Mouse (Mus musculus) midbrain, embryonic 16.5 days (tissue): ENCODE data around the gene Dcdc2b. TPM values are rescaled to one million over a fixed set of nuclear protein-coding genes. Genes with fewer than 3 reads are reported as not detected.

Experiments
- ATAC-seq: fragments of 200-750 bp; cut with Nextera tagmentation; 2 replicates; pipeline ENCODE4 v1.8.0; 2017; ENCODE audit warnings: moderate TSS enrichment
- H3K27ac ChIP-seq: fragments of 300-500 bp; sonication (generic); 2 replicates; pipeline ENCODE4 v1.5.1; 2014; ENCODE audit warnings: mild to moderate bottlenecking, low read length, mixed read lengths
- H3K27me3 ChIP-seq: fragments of 300-500 bp; sonication (generic); 2 replicates; pipeline ENCODE4 v1.6.1; 2014; ENCODE audit warnings: low read depth, low read length, mixed read lengths; ENCODE audit not compliant: control insufficient read depth, insufficient read depth
- H3K36me3 ChIP-seq: fragments of 300-500 bp; sonication (generic); 2 replicates; pipeline ENCODE4 v1.6.1; 2014; ENCODE audit warnings: mild to moderate bottlenecking, low read length, moderate library complexity, mixed read lengths; ENCODE audit not compliant: control insufficient read depth, insufficient read depth
- H3K4me1 ChIP-seq: fragments of 300-500 bp; sonication (generic); 2 replicates; pipeline ENCODE4 v1.6.1; 2014; ENCODE audit warnings: mild to moderate bottlenecking, low read length, mixed read lengths; ENCODE audit not compliant: control insufficient read depth, insufficient read depth
- H3K4me2 ChIP-seq: fragments of 300-500 bp; sonication (generic); 2 replicates; pipeline ENCODE4 v1.6.1; 2014; ENCODE audit warnings: mild to moderate bottlenecking, low read length, mixed read lengths
- H3K4me3 ChIP-seq: fragments of 300-500 bp; sonication (generic); 2 replicates; pipeline ENCODE4 v1.5.1; 2014; ENCODE audit warnings: low read depth, mild to moderate bottlenecking, low read length, moderate library complexity, mixed read lengths
- H3K9ac ChIP-seq: fragments of 300-500 bp; sonication (generic); 2 replicates; pipeline ENCODE4 v1.6.1; 2014; ENCODE audit warnings: low read depth, low read length, mixed read lengths
- H3K9me3 ChIP-seq: fragments of 300-500 bp; sonication (generic); replicated peaks from 2 replicates; pipeline ENCODE4 v1.6.1; 2014; ENCODE audit warnings: mild to moderate bottlenecking, low read length, mixed read lengths; ENCODE audit not compliant: control insufficient read depth, poor library complexity, severe bottlenecking
- WGBS: fragments of 180-500 bp; shearing (Covaris S2); extraction: QIAGEN DNeasy Blood & Tissue Kit; methylation state at CpG from one replicate; pipeline ENCODE4 v1.1.7; 2014; 5-methylcytosine and 5-hydroxymethylcytosine counted together
- polyA plus RNA-seq: library from polyadenylated mRNA; unstranded; fragments of >200 nt; fragmentation: Nextera tagmentation; extraction: Ambion mirVana; gene quantifications from 2 replicates; pipeline ENCODE4 v1.2.1, GENCODE M21; 2015

Dcdc2b gene
- polyA plus RNA-seq, 1 experiment from 2014 or later: 4.1 TPM

DNA sequence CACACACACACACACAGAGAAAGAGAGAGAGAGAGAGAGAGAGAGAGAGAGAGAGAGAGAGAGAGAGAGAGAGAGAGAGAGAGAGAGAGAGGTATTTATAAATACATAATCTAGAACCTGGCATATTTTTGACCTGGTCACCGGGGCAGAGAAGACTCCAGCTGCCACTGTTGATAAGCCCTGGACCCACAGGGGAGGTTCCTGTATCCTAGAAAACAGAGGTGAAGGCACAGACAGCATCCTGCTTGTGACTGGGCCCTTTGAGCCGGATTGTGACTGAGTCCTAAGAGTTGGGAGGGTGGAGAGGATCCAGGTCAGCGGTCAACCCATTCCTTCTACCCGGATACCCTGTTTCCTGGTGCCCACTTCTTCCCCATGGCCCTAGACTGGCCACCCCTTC, 25.2 kb downstream of the Dcdc2b start:
- Histone ChIP-seq H3K4me3 (no peak overlapping the region), H3K9ac (no peak overlapping the region), H3K36me3 (peaks cover 25% of the 10 kb centered on the region), H3K27ac (no peak overlapping the region), H3K4me2 (no peak overlapping the region), H3K9me3 (no peaks in the 10 kb centered on the region), H3K4me1 (peaks cover 2% of the 10 kb centered on the region; the same call in 1 of the 2 replicates), H3K27me3 (no peaks in the 10 kb centered on the region)
- WGBS: 74% methylated on average over 4 of the region's 4 CpGs
- ATAC-seq: no peak

DNA sequence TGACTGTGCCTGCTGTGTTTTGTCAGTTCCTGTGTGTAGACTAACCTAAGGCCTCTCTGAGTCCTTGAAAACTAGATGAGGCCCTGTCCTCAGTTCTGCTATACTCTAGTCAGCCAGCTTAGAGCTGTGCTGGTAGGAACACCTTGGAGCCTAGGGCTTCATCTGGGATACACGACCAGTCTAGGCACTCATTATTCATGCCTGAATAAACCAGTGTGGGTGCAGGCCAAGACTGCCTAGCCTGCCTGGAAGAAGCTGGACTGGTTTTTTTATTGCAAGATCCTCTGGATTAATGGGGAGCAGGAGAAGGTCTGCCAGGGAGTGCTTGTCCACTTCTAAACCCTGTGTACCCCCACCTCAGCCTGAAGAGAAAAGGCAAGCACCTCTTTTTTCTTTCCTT, 27.1 kb downstream of the Dcdc2b start:
- Histone ChIP-seq H3K27me3 (no peaks in the 10 kb centered on the region), H3K9me3 (no peaks in the 10 kb centered on the region), H3K27ac (no peak overlapping the region), H3K36me3 (peaks cover 7% of the 10 kb centered on the region), H3K4me3 (no peak overlapping the region), H3K4me1 (peaks cover 2% of the 10 kb centered on the region; the same call in 1 of the 2 replicates), H3K9ac (no peak overlapping the region), H3K4me2 (no peak overlapping the region)
- ATAC-seq: no peak
- WGBS: 31% methylated on average over 1 of the region's 1 CpGs

DNA sequence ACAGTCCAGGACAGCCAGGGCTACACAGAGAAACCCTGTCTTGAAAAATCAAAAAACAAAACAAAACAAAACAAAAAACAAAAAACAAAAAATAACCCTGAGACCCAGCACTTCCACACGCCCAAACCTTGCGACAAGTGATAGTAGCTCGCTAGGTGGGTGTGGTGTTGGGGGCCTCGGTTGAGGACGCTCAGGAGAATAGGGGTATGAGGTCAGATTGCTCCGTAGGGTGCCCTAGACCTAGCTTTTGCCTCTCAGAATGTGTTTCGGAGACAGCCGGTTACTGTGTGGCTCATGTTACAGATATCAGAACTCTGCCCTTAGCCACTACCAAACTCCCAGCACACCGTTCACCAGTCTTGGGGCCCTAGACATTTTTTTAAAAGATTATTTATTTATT, 28.3 kb downstream of the Dcdc2b start:
- Histone ChIP-seq H3K4me1 (peaks cover 2% of the 10 kb centered on the region; the same call in 1 of the 2 replicates), H3K27ac (no peak overlapping the region), H3K9ac (no peak overlapping the region), H3K36me3 (no peaks in the 10 kb centered on the region), H3K4me2 (peak overlapping the region; percentile 60), H3K27me3 (no peaks in the 10 kb centered on the region), H3K4me3 (no peak overlapping the region), H3K9me3 (no peaks in the 10 kb centered on the region)
- WGBS: 81% methylated on average over 9 of the region's 9 CpGs
- no peak for ATAC-seq

DNA sequence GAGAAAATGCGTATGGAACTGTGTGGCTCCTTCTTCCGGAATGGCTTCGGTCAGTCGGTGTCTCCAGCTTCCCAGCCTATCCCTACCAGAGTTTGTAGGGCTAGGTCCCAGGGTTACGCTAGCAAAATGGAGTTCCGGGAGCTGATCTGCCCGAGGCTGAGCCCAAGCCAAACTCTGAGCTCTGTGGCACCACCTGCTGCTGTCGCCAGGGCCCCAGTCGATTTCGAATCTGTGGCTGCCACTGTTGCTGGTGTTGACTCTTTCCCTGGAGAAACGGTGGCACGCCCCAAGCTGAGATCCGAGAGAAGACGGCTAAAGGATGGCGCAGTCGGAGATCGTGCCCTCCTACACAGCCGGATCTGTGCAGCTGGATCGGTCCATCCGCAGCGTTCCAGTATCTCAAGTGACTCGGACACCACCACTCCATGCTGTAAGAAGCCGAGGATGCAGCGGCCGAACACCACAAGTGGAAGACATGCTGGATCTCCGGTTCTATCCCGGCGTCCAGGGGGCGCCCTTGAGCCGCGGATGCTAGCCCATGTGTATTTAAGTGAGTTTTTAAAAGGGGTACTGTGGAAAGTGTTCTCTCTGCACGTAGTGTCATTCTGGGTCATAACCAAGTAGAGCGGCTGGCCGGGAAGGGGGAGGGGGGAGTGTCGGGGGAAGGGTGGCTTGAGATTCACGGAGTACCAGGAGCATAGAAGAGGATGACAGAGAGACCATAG, 29.0 kb downstream of the Dcdc2b start:
- 3% methylated on average over 36 of the region's 36 CpGs for WGBS
- H3K9me3 ChIP-seq: no peaks in the 10 kb centered on the region
- H3K4me3 ChIP-seq: peak overlapping the region; percentile 33
- H3K9ac ChIP-seq: peak overlapping the region; percentile 27; the same call in 1 of the 2 replicates
- H3K27me3 ChIP-seq: no peaks in the 10 kb centered on the region
- H3K4me1 ChIP-seq: peaks cover 2% of the 10 kb centered on the region; the same call in 1 of the 2 replicates
- ATAC-seq: 0 out of 2 replicates have a peak, but pooled peaks have one; percentile 51
- H3K27ac ChIP-seq: no peak overlapping the region
- H3K4me2 ChIP-seq: peak overlapping the region; percentile 60
- no peaks in the 10 kb centered on the region for H3K36me3 ChIP-seq

DNA sequence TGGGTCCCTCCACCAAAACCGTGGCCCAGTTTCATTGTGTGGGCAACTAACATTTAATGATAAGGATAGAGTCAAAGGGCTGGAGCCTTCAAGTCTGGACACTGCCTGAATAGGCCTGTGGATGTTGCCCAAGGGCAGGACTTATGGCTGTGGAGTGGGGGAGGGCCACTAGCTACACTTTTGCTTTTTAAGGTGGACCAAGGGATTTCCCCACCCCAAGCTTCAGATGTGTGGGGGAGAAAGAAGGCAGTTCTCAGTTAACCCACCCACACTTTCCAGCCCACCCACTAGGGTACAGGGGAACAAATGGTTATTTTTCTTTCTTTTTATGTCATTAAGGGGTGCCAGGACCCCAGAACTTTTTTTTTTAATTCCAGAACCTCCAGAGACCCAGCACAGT, 29.7 kb downstream of the Dcdc2b start:
- Histone ChIP-seq H3K4me2 (no peak overlapping the region), H3K4me1 (peaks cover 2% of the 10 kb centered on the region; the same call in 1 of the 2 replicates), H3K9ac (no peak overlapping the region), H3K27ac (no peak overlapping the region), H3K36me3 (no peaks in the 10 kb centered on the region), H3K9me3 (no peaks in the 10 kb centered on the region), H3K27me3 (no peaks in the 10 kb centered on the region), H3K4me3 (no peak overlapping the region)
- no peak for ATAC-seq
- 76% methylated on average over 1 of the region's 1 CpGs for WGBS

DNA sequence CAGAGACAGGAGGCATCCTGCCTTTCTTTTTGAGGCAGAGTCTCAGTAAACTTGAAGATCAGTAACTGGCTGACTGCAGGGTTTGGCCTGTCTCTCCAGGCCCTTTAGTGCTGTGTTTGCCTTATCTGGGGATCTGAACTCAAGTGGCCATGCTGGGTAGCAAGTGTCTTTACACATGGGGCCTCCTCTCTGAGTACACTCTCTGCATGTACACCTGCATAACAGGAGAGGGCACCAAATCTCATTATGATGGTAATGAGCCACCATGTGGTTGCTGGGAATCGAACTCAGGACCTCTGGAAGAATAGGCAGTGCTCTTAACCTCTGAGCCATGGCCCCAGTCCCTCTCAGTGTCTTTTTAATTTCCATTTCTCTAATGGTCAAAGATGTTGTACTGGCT, 31.8 kb downstream of the Dcdc2b start:
- no peak for ATAC-seq
- 76% methylated on average over 1 of the region's 1 CpGs for WGBS
- no peaks in the 10 kb centered on the region for H3K27me3 ChIP-seq

DNA sequence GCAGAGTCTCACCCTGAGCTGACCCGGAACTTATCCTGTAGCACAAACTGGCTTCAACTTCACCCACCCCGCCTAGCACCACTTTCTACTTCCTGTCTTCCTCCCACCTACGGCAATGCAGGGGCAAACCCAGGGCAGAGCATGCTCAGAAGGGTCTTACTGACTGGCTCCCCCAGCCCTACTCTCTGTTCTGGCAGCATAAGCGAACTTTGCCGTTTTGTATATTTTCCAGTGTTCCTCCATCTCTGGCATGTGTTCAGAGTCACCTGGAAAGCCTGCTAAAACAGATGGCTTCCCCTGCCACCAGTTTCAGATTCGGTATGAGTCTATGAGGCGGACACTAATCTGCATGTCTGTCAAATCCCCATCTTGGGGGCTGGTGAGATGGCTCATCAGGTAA, 33.7 kb downstream of the Dcdc2b start:
- H3K27me3 ChIP-seq: no peaks in the 10 kb centered on the region
- no peaks in the 10 kb centered on the region for H3K36me3 ChIP-seq
- ATAC-seq: no peak
- no peak overlapping the region for H3K27ac ChIP-seq
- no peak overlapping the region for H3K9ac ChIP-seq
- H3K9me3 ChIP-seq: no peaks in the 10 kb centered on the region
- no peak overlapping the region for H3K4me2 ChIP-seq
- peaks cover 2% of the 10 kb centered on the region; the same call in 1 of the 2 replicates for H3K4me1 ChIP-seq
- H3K4me3 ChIP-seq: no peak overlapping the region
- WGBS: 78% methylated on average over 7 of the region's 7 CpGs

More for the DNA sequence above, 31.8 kb downstream of the Dcdc2b start:
- no peaks in the 10 kb centered on the region for H3K9me3 ChIP-seq
- H3K36me3 ChIP-seq: no peaks in the 10 kb centered on the region
- H3K27ac ChIP-seq: no peak overlapping the region
- no peak overlapping the region for H3K4me3 ChIP-seq
- no peak overlapping the region for H3K4me2 ChIP-seq
- H3K4me1 ChIP-seq: peaks cover 2% of the 10 kb centered on the region; the same call in 1 of the 2 replicates
- H3K9ac ChIP-seq: no peak overlapping the region

DNA sequence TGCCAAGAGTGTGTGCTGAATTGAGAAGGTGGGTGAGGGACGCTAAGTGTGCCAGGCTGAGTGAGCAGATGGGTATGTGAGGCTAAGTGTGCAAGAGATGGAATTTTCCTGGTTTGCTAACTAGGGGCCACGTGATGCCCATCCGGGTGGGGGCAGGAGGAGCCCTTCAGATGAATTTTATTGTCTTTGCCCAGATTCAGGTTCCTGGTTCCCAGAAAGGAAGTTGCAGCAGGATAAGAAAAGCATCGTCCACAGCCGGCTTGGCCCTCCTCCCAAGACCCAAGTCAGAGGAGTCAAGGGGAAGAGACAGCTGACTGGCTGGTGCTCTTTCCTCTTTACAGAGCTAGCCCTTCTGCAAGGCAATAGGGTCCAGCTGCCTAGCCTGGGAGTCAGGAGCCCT, 35.6 kb downstream of the Dcdc2b start, which contains the start of gene Fam167b:
Gene Fam167b (minus strand): TSS at position 84 of the 400 bp plus-strand sequence.
- Histone ChIP-seq H3K4me1 (no peaks in the 10 kb centered on the region), H3K4me3 (no peak within 1 kb of the TSS), H3K27me3 (no peaks in the 10 kb centered on the region), H3K27ac (no peak within 1 kb of the TSS), H3K4me2 (peak within 1 kb of the TSS; percentile 24; the same call in 1 of the 2 replicates), H3K36me3 (no peaks in the 10 kb centered on the region), H3K9ac (peak within 1 kb of the TSS; percentile 38; the same call in 1 of the 2 replicates), H3K9me3 (no peaks in the 10 kb centered on the region)
- WGBS: 82% methylated on average over 5 of the region's 5 CpGs
- ATAC-seq: no peak

DNA sequence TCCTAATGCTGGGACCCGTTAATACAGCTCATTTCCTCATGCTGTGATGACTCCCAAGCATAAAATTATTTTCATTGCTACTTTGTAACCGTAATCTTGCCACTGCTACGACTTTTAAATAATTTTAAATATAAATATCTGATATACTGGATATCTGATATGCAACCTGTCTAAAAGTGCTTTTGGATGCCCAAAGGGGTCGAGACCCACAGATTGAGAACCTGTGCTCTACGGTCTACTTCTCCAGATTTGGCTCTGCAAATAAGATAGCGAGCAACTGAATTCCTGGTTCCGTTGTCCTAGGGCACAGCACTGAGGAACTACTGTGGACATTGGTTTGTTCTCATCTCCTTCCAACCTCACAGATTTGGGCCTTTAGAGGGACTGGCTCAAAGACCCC, 36.4 kb downstream of the Dcdc2b start:
- Histone ChIP-seq H3K4me3 (no peak overlapping the region), H3K4me2 (no peak overlapping the region), H3K9ac (no peak overlapping the region), H3K27me3 (no peaks in the 10 kb centered on the region), H3K4me1 (no peaks in the 10 kb centered on the region), H3K27ac (no peak overlapping the region), H3K9me3 (no peaks in the 10 kb centered on the region), H3K36me3 (no peaks in the 10 kb centered on the region)
- no peak for ATAC-seq
- 80% methylated on average over 7 of the region's 7 CpGs for WGBS
